Mouse (Mus musculus) G1E (cell line): Measurements from ENCODE around the gene Ppp2r5b.

ENCODE experiments used
- CTCF ChIP-seq: IDR thresholded peaks from 2 replicates; pipeline ENCODE4 v1.5.1; 2012; ENCODE audit warnings: low read depth, low read length, inconsistent platforms, mixed read lengths
- GATA1 ChIP-seq: IDR thresholded peaks from 2 replicates; pipeline ENCODE4 v1.6.1; 2012; ENCODE audit warnings: borderline replicate concordance, low read length, inconsistent platforms, mixed read lengths
- POLR2AphosphoS5 ChIP-seq: IDR thresholded peaks from 2 replicates; pipeline ENCODE4 v1.6.1; 2012; ENCODE audit warnings: low read depth, low read length, inconsistent platforms; ENCODE audit not compliant: insufficient replicate concordance

DNA sequence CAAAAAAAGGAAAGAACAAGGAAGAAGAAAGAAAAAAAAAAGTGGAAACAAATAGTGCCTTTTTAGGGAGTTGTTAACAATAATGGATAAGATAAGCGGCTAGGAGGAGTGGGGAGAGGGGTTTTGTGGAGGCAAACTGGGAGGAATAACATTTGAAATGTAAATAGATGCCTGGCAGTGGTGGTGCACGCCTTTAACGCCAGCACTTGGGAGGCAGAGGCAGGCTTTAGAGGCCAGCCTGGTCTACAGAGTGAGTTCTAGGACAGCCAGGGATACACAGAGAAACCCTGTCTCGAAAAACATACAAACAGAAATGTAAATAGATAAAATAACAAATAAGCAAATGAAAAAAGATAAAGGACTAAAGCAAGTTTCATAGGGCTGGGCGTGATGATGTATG, 5.1 kb upstream of the Ppp2r5b start:
- TF ChIP-seq CTCF (no peak), POLR2AphosphoS5 (no peak), GATA1 (no peak)
